Mouse (Mus musculus) heart, embryonic 11.5 days (tissue): Measurements from ENCODE around the gene Cd151. TPM values are rescaled to one million over a fixed set of nuclear protein-coding genes. Genes with fewer than 3 reads are reported as not detected.

Experiments
- ATAC-seq: fragments of 200-750 bp; cut with Nextera tagmentation; replicated peaks from 2 replicates; pipeline ENCODE4 v1.8.0; 2017; ENCODE audit warnings: moderate library complexity; ENCODE audit not compliant: insufficient number of reproducible peaks, low FRiP score, low TSS enrichment
- H3K27ac ChIP-seq: fragments of 300-500 bp; sonication (generic); 2 replicates; pipeline ENCODE4 v1.5.1; 2014; ENCODE audit warnings: mild to moderate bottlenecking, low read depth, low read length
- H3K27me3 ChIP-seq: fragments of 300-500 bp; sonication (generic); 2 replicates; pipeline ENCODE4 v1.6.1; 2014; ENCODE audit warnings: mild to moderate bottlenecking, low read length, mixed read lengths; ENCODE audit not compliant: control insufficient read depth, insufficient read depth
- H3K36me3 ChIP-seq: fragments of 300-500 bp; sonication (generic); 2 replicates; pipeline ENCODE4 v1.6.1; 2014; ENCODE audit warnings: mild to moderate bottlenecking, low read length, moderate library complexity, mixed read lengths; ENCODE audit not compliant: control insufficient read depth, insufficient read depth
- H3K4me1 ChIP-seq: fragments of 300-500 bp; sonication (generic); 2 replicates; pipeline ENCODE4 v1.6.1; 2014; ENCODE audit warnings: low read length; ENCODE audit not compliant: control insufficient read depth, insufficient read depth
- H3K4me2 ChIP-seq: fragments of 300-500 bp; sonication (generic); 2 replicates; pipeline ENCODE4 v1.6.1; 2014; ENCODE audit warnings: mild to moderate bottlenecking, moderate library complexity
- H3K4me3 ChIP-seq: fragments of 300-500 bp; sonication (generic); 2 replicates; pipeline ENCODE4 v1.5.1; 2014; ENCODE audit warnings: low read depth, low read length
- H3K9ac ChIP-seq: fragments of 300-500 bp; sonication (generic); 2 replicates; pipeline ENCODE4 v1.6.1; 2014; ENCODE audit warnings: mild to moderate bottlenecking, low read depth, low read length, moderate library complexity
- H3K9me3 ChIP-seq: fragments of 300-500 bp; sonication (generic); replicated peaks from 2 replicates; pipeline ENCODE4 v1.6.1; 2016; ENCODE audit warnings: low read length; ENCODE audit not compliant: control insufficient read depth
- WGBS: fragments of 180-500 bp; shearing (Covaris S2); extraction: QIAGEN DNeasy Blood & Tissue Kit; methylation state at CpG from one replicate; pipeline ENCODE4 v1.1.7; 2014; ENCODE audit not compliant: insufficient replicate concordance; 5-methylcytosine and 5-hydroxymethylcytosine counted together
- polyA plus RNA-seq: library from polyadenylated mRNA; unstranded; fragments of >200 nt; fragmentation: Nextera tagmentation; extraction: Ambion mirVana; gene quantifications from 2 replicates; pipeline ENCODE4 v1.2.1, GENCODE M21; 2014

The Cd151 gene
- polyA plus RNA-seq, 1 experiment from 2014 or later: 101 TPM

DNA sequence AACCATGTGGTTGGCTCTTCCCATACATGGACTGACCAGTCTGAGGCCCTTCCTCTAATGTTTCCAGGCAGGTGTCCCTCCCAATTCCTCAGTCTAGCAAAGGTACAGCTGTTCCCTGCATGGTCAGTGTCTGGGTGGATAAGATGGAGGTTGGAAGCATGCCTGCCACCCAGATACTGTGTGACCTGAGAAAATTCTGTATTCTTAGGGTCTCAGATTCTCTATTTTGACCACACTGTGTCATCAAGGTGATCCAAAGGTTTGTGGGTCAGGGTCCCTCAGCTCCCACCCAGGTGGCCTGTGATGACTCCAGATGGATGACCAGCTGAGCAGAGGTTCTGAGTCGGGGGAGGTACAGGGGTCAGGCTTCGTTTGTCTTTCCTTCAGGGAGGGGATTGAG is 18.0 kb downstream of the Cd151 start:
- no peak overlapping the region for H3K27ac ChIP-seq
- H3K4me1 ChIP-seq: peaks cover 19% of the 10 kb centered on the region
- ATAC-seq: no peak
- no peak overlapping the region for H3K4me3 ChIP-seq
- 56% methylated on average over 2 of the region's 2 CpGs for WGBS
- H3K27me3 ChIP-seq: peaks cover 17% of the 10 kb centered on the region
- no peak overlapping the region for H3K9ac ChIP-seq
- no peaks in the 10 kb centered on the region for H3K9me3 ChIP-seq
- no peak overlapping the region for H3K4me2 ChIP-seq
- no peaks in the 10 kb centered on the region for H3K36me3 ChIP-seq

GRCm38 (mm10) chr7:141485606-141486005 is 18.4 kb downstream of the Cd151 start:
- Histone ChIP-seq H3K4me1 (peaks cover 16% of the 10 kb centered on the region), H3K4me2 (no peak overlapping the region), H3K36me3 (no peaks in the 10 kb centered on the region), H3K9me3 (no peaks in the 10 kb centered on the region), H3K27ac (no peak overlapping the region), H3K4me3 (no peak overlapping the region), H3K27me3 (peaks cover 17% of the 10 kb centered on the region), H3K9ac (no peak overlapping the region)
- no peak for ATAC-seq
- 96% methylated on average over 2 of the region's 2 CpGs for WGBS

GRCm38 (mm10) chr7:141486239-141486638 is 19.0 kb downstream of the Cd151 start:
- no peak overlapping the region for H3K27ac ChIP-seq

DNA sequence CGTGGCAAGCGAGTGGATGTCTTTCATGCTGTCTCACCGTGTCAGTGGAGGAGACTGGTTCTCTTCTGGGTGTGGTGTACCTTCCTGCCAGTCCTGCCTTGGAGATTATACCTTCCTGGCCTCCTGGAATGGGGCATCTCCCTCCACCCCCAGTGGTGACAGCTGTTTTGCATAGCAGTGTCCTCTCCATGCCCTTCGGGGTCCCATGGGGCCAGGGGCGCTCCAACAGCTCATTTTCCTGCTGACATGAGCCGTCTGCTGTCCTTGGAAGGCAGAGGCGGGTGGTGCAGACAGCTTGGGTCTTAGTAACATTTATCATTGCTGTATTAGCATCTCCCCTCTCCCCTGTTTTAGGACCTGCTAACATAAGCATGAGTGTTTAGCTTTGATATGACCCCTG is 19.9 kb downstream of the Cd151 start:
- ATAC-seq: no peak
- H3K36me3 ChIP-seq: no peaks in the 10 kb centered on the region
- WGBS: 74% methylated on average over 7 of the region's 7 CpGs

More at GRCm38 (mm10) chr7:141486239-141486638, 19.0 kb downstream of the Cd151 start:
- Histone ChIP-seq H3K9me3 (no peaks in the 10 kb centered on the region), H3K4me2 (no peak overlapping the region), H3K27me3 (peaks cover 14% of the 10 kb centered on the region), H3K36me3 (no peaks in the 10 kb centered on the region), H3K4me1 (peaks cover 12% of the 10 kb centered on the region), H3K9ac (no peak overlapping the region), H3K4me3 (no peak overlapping the region)
- ATAC-seq: no peak
- WGBS: 96% methylated on average over 1 of the region's 1 CpGs

DNA sequence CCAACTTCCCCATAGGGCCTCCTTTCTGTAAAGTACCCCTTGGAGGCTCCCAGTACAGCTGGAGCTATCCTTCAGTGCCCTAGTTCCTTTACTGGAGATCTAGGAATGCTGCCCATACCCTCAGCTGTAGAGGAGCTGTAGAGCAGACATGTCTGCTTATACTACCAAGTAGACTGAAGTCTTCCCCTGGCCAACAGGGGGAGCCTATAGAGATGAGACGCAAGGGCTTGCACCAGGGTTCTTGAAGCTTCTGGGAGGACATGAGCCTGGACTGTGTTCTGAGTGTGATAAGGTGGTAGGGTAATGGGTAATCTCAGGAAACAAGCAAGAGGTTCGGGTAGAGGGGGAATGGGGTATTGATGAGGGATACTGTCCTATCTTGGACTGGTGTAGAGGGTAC is 24.0 kb downstream of the Cd151 start:
- H3K9me3 ChIP-seq: no peaks in the 10 kb centered on the region
- 69% methylated on average over 2 of the region's 2 CpGs for WGBS
- H3K4me2 ChIP-seq: no peak overlapping the region
- no peak for ATAC-seq
- no peak overlapping the region for H3K4me3 ChIP-seq
- H3K27ac ChIP-seq: no peak overlapping the region
- H3K4me1 ChIP-seq: no peaks in the 10 kb centered on the region
- H3K9ac ChIP-seq: no peak overlapping the region
- H3K27me3 ChIP-seq: no peaks in the 10 kb centered on the region
- H3K36me3 ChIP-seq: 0 out of 2 replicates have a peak, but pooled peaks cover 2% of the 10 kb centered on the region

More for the DNA sequence above, 19.9 kb downstream of the Cd151 start:
- Histone ChIP-seq H3K4me3 (no peak overlapping the region), H3K9me3 (no peaks in the 10 kb centered on the region), H3K27ac (no peak overlapping the region), H3K27me3 (peaks cover 13% of the 10 kb centered on the region), H3K4me1 (peaks cover 9% of the 10 kb centered on the region), H3K9ac (no peak overlapping the region), H3K4me2 (no peak overlapping the region)

GRCm38 (mm10) chr7:141492738-141493137 is 25.5 kb downstream of the Cd151 start:
- Histone ChIP-seq H3K4me2 (no peak overlapping the region), H3K9ac (no peak overlapping the region), H3K4me1 (peaks cover 7% of the 10 kb centered on the region), H3K9me3 (no peaks in the 10 kb centered on the region), H3K27me3 (no peaks in the 10 kb centered on the region), H3K27ac (no peak overlapping the region), H3K4me3 (no peak overlapping the region), H3K36me3 (0 out of 2 replicates have a peak, but pooled peaks cover 2% of the 10 kb centered on the region)
- whole genome bisulfite sequencing: 76% methylated on average over 5 of the region's 5 CpGs
- no peak for ATAC-seq

GRCm38 (mm10) chr7:141493729-141494128 is 26.5 kb downstream of the Cd151 start:
- H3K27ac ChIP-seq: no peak overlapping the region
- 61% methylated on average over 1 of the region's 1 CpGs for WGBS
- H3K9ac ChIP-seq: no peak overlapping the region

GRCm38 (mm10) chr7:141495379-141495778 is 28.2 kb downstream of the Cd151 start:
- Histone ChIP-seq H3K27me3 (no peaks in the 10 kb centered on the region), H3K9me3 (no peaks in the 10 kb centered on the region), H3K4me1 (peaks cover 13% of the 10 kb centered on the region), H3K9ac (no peak overlapping the region), H3K27ac (no peak overlapping the region), H3K4me2 (no peak overlapping the region), H3K4me3 (no peak overlapping the region), H3K36me3 (0 out of 2 replicates have a peak, but pooled peaks cover 2% of the 10 kb centered on the region)
- WGBS: 86% methylated on average over 2 of the region's 2 CpGs
- ATAC-seq: no peak

More at GRCm38 (mm10) chr7:141493729-141494128, 26.5 kb downstream of the Cd151 start:
- no peak for ATAC-seq
- H3K4me2 ChIP-seq: no peak overlapping the region
- 0 out of 2 replicates have a peak, but pooled peaks cover 2% of the 10 kb centered on the region for H3K36me3 ChIP-seq
- H3K4me1 ChIP-seq: peaks cover 8% of the 10 kb centered on the region
- no peaks in the 10 kb centered on the region for H3K27me3 ChIP-seq
- H3K9me3 ChIP-seq: no peaks in the 10 kb centered on the region
- H3K4me3 ChIP-seq: no peak overlapping the region

GRCm38 (mm10) chr7:141495940-141496339 is 28.7 kb downstream of the Cd151 start:
- 0 out of 2 replicates have a peak, but pooled peaks cover 2% of the 10 kb centered on the region for H3K36me3 ChIP-seq
- H3K9me3 ChIP-seq: no peaks in the 10 kb centered on the region
- no peak for ATAC-seq
- H3K4me3 ChIP-seq: no peak overlapping the region
- no peaks in the 10 kb centered on the region for H3K27me3 ChIP-seq
- H3K27ac ChIP-seq: no peak overlapping the region
- no peak overlapping the region for H3K4me2 ChIP-seq
- no peak overlapping the region for H3K9ac ChIP-seq
- WGBS: 78% methylated on average over 4 of the region's 4 CpGs
- peaks cover 13% of the 10 kb centered on the region for H3K4me1 ChIP-seq
